In the genomic region with DNA sequence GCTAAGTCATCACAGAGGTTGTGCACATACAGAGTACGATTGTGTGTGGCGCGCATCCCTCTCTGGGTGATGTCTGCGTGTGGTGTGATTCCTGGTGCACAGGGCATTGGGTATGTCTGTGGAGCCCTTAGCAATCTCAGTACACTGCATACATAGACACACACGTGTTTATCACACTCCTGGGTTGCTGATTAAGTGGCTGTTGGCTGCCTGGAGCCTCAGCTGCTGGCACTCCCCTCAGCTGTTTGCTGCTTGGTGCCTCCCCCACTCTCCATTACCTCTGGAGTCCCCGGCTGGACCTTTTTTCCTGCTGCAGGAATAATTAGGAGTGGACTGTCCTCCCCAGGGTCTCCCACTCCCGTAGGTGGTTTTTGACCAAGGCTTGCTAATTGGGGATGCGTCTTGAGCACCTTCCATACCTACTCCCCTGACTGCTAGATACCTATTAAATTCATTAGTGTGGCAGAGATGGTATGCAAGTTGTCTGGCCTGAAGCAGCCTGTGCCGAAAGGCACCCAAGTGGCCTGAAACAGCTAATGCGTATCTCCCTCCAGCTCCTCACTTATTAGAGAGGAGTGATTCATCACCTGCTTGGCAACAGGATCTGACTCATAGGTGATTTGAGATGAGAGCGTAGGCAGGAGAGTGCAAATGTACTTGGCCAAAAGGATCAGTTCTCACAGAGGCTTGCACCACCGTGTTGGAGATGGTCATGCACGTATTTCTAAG, we compare ENCODE assay signal across 8 mouse cellular contexts. TPM values are rescaled to one million over a fixed set of nuclear protein-coding genes. Genes with fewer than 3 reads are reported as not detected.
DNase-seq lines count a peak whose midpoint lies in the region; ATAC-seq and TF ChIP-seq lines count a peak whose summit lies in the region.

No protein-coding gene starts in this region.

- no peaks in the 10 kb centered on the region for H3K27me3 ChIP-seq in heart, adult 2 months (ENCODE audit: control insufficient read depth, insufficient read depth, low read length)
- no peaks in the 10 kb centered on the region for H3K27me3 ChIP-seq in limb, embryonic 13.5 days

- peaks cover 11% of the 10 kb centered on the region for H3K4me1 ChIP-seq in heart, adult 2 months (ENCODE audit: control insufficient read depth, insufficient read depth, low read length)
- H3K4me1 ChIP-seq in limb, embryonic 13.5 days: peaks cover 19% of the 10 kb centered on the region

- no peak overlapping the region for H3K9ac ChIP-seq in heart, adult 2 months (ENCODE audit: low read depth, low read length)
- H3K9ac ChIP-seq in limb, embryonic 13.5 days: no peak overlapping the region

- no peaks in the 10 kb centered on the region for H3K79me2 ChIP-seq in heart, adult 2 months (replicated peaks; ENCODE audit: control insufficient read depth, insufficient read depth, low read length)

- no peak overlapping the region for H3K4me3 ChIP-seq in heart, adult 2 months
- H3K4me3 ChIP-seq in limb, embryonic 13.5 days: no peak overlapping the region

- no peaks in the 10 kb centered on the region for H3K9me3 ChIP-seq in limb, embryonic 13.5 days

- TF ChIP-seq POLR2A in heart, adult 2 months (IDR thresholded peaks at IDR 0.05; ENCODE audit: insufficient read depth, low read depth, low read length): no peak

- no peak overlapping the region for H3K27ac ChIP-seq in heart, adult 2 months
- H3K27ac ChIP-seq in limb, embryonic 13.5 days: no peak overlapping the region

- peak in 1 of 2 experiments; percentile 41 for DNase-seq in heart, adult 2 months
- no peak for DNase-seq in heart, adult 8-10 months (ENCODE audit: low spot score)
- DNase-seq in right cerebral cortex, adult 18-20 months: peak; percentile 52
- no peak for DNase-seq in right cerebral cortex, postnatal 36 days (ENCODE audit: low spot score in 2 of 2)
- DNase-seq in right cerebral cortex, postnatal 4 days: no peak
- DNase-seq in thymus, adult 18-20 months: no peak
- DNase-seq in retina, postnatal 1 day: no peak

- no peak for TF ChIP-seq CTCF in heart, adult 2 months (IDR thresholded peaks at IDR 0.05)

- TF ChIP-seq EP300 in heart, adult 2 months (IDR thresholded peaks at IDR 0.05; ENCODE audit: insufficient read depth, low read depth, low read length): 0 out of 2 replicates have a peak, but pooled peaks have one; percentile 53

- WGBS in heart, adult 2 months: 76% methylated on average over 13 of the region's 13 CpGs
- 88% methylated on average over 13 of the region's 13 CpGs for WGBS in limb, embryonic 13.5 days

- ATAC-seq in limb, embryonic 13.5 days (ENCODE audit: low FRiP score, low read depth): peak; percentile 34; the same call in 1 of the 2 replicates

- no peak overlapping the region for H3K4me2 ChIP-seq in limb, embryonic 13.5 days (replicated peaks)

- H3K36me3 ChIP-seq in heart, adult 2 months (ENCODE audit: control insufficient read depth, insufficient read depth, low read length): peaks cover 26% of the 10 kb centered on the region
- peaks cover 42% of the 10 kb centered on the region for H3K36me3 ChIP-seq in limb, embryonic 13.5 days

- intact Hi-C loops in heart, adult 2 months (cut with DNase I): loop anchor here (10.0 kb wide), 1 partner anchor 139 kb away; the partner anchor contains the start of genes D3Ertd751e and Sclt1

RNA-seq across cellular contexts. Expression of gene Jade1, which starts 50.2 kb away (rescaled TPM):
- 10 to 100 TPM; 28.5 to 38.6 TPM for total RNA-seq in heart, adult 2 months (2021)
- 10.1 and 24.0 TPM in 2 replicates for polyA plus RNA-seq in heart, adult 2 months (2012; rRNA removed)
- 10 to 100 TPM; 26.5 to 40.1 (median 28.9) TPM for total RNA-seq in heart, adult 8-10 months (2022)
- 11.4 and 11.9 TPM in 2 replicates for polyA plus RNA-seq in limb, embryonic 13.5 days (2015; fragmentation: Nextera tagmentation; extraction: Ambion mirVana)
